Mouse (Mus musculus): ENCODE measurements around the gene Rmnd1. TPM values are rescaled to one million over a fixed set of nuclear protein-coding genes. Genes with fewer than 3 reads are reported as not detected.

Gene Rmnd1
- total RNA-seq, 2 experiments from 2014 or later, result 38.2 to 39.9 TPM

DNA sequence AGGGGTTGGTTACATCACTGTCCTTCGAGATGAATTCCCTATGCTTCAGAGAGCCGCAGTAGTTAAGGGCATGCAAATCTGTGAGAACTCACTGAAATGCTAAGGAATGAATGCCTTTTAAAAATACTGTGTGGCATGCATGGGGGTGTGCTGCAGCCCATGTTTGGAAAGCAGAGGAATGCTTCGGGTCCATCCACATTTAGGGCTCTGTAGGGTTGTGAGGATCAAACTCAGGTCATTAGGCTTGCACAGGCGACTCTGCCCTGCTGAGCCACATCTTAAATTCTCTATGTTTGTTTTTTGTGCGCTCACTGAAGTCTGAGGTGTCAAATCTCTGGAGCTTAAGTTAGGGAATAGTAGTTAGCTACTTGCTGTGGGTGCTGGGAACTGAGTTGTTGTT is 41.1 kb downstream of the Rmnd1 start:
- DNase-seq, result no peak

DNA sequence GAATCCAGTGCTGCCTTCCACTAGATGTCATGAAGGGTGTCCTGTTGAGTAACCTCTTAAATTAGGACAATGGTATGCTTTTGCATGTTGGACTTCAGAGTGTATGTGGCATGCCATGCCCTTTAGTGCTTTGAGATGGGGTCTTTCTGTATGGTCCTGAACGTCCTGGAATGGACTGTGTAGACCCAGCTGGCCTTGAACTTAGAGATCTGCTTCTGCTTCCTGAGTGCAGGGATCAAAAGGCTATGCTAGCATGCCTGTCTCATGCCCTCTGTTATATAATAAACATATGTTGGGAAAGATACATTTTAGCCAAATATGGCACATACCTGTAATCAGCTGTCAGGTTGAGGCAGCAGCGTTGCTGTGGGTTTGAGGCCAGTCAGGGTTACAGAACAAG is 41.6 kb downstream of the Rmnd1 start:
- DNase-seq, result no peak

DNA sequence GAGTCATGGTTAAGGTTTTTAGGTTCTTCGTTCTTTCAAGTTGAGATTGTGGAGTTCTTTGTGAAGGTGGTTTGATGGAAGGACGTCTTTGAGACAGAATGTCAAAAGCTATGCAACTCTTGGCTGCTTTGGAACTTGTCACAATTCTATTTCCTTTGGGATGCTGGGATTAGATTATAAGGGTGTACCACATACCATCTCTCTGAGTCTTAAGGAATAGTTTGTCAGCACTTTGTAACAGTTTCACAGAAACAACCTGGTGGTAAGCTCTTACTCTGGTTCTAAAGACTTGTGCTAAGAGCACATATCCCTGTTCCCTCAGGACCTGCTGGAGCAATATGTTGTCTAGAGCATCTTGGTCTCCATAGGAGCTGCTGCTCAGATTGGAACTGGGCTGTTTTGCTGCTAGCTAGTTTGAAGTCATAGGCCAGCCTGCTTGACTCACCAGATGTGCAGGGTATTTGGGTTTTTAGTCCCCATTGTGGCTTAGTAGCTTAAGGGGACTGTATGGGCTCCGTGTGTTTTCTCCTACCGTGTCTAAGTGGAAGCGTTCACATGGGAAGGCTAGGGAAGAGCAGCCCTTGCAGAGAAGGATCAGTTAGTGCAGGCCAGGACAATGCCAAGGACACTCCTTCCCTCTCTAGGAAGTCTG is 42.6 kb downstream of the Rmnd1 start:
- no peak for DNase-seq

DNA sequence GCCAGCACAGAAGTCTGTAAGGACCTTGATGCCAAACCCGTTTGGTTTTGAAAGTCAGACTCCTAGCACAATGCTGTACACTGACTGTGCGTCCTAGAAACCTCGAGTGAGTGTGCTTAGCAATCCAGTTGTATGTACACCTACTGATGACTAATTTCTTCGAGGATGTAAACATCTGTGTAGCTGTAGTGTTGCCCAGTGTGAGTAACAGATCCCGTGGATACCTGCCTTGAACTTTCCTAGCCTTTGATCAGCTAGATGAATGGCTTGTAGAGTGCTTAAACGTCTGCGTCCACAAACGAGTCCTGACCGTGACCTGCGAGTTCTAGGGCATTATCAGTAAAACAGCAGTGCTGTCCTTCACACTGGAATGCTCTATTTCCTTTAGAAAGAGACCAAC is 43.2 kb downstream of the Rmnd1 start:
- DNase-seq, result no peak

DNA sequence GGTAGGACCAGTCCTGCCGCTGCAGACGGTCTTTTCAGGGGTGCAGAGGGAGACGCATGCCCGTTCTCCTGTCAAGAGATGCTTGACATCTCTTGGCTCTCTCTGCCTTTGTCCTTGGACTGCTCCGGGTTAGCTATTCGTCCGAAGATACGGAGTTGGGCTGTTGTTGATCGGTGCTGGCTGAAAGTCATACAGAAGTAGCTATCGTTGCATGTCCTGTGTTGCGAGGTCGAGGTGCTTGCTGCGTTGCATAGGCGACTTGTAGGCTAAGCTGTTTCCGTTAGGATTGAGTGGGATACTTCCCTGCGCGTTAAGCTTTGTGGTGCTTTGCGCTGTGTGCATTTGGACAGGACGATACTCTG is 43.8 kb downstream of the Rmnd1 start:
- peak; percentile 11 for DNase-seq

DNA sequence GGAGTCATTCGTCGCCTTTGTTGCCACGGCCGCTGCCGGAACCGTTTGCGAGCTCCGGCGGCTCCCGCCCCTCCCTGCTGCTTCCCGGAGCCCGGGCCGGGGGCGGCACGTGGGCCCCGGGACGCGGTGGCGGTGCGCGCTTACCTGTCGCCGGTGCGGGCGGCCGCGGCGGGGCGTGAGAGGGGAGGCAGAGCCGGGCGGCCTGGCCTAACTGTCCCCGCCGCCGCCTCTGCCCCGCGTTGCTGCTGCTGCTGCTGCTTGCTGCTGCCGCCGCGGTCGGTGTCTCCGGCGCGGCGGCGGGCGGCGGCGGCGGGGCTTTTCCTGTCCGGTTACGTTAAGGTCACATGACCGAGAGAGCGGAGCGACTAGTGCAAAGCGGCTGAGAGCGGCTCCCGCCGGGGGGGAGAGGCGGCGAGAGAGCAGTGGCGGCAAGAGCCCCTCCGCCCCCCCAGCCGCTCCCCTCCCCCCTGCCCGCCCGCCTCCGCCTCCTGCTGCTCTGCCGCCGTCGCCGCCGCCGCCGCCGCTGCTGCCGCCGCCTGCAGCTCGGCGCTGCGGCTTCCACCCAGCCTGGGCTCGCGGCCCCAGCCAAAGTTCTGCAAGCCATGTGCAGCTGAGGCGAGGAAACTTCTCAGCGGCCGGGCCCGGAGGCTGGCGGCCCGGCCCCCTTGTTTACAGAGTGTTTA is 44.3 kb downstream of the Rmnd1 start, which contains the start of gene Zbtb2:
TSS of gene Zbtb2 (minus strand) at position 408 of the 683 bp plus-strand sequence.
- DNase-seq, result peak; percentile 67

DNA sequence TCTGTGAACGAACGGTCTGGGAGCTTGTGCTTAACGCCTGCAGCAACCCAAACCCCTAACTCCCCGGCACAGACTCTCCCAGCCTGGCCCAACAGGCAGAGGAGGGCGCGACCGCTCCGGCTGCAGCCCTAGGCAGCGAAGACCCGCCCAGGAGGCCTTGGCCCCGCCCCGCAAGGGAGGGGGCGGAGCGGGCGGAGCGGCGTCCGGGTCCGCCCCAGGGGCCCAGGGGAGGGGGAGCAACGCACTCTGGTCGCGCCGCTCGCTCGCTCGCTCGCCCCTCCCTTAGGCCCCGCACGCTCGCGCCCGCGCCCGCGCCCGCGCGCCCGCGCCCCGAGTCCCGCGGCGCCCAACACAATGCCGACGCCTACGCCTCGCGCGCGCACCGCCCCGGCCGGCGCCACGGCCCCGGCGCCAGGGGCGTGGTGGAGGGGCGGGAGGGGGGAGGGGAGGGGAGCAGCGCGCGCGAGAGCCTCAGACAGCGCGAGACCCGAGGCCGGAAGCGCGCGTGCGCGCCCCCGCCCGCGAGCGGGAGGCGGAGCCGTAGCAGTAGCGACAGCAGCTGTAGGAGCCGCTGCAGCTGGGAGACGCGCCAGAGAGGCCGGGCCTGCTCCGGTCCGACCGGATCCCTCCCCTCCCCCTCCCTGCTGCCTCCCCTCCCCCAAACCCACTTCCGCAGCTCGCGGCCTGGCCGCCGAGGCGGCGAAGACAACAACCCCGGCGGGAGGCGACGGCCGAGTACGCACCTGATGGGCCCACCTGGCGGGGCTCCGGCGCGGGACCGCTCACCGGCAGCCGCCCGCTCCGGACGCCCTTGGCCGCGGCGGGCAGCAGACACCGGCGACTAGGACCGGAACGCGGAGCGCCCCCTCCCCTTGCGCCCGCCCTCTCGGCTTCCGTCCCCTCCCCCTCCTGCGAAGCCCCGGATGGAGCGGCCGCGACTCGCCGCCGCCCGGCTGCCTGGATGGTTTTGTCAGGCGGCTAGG is 45.3 kb downstream of the Rmnd1 start:
- DNase-seq, result peak; percentile 97

DNA sequence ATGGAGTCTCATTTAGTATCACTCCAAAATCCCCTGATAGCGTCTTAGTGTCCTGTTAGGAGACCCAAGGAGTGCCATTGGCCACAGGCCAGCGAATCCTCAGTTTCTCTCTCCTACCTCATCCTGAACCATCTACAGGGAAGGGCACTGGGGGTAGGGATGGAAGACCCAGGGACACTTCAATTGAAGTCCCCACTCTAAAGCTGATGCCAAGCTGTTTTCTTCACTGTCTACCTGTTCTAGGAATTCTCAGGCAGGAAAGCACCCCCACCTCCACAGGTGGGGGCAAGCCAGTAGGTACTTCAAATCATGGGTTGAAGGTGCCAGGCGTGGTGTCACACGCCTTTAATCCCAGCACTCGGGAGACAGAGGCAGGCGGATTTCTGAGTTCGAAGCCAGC is 47.9 kb downstream of the Rmnd1 start:
- DNase-seq, result no peak

DNA sequence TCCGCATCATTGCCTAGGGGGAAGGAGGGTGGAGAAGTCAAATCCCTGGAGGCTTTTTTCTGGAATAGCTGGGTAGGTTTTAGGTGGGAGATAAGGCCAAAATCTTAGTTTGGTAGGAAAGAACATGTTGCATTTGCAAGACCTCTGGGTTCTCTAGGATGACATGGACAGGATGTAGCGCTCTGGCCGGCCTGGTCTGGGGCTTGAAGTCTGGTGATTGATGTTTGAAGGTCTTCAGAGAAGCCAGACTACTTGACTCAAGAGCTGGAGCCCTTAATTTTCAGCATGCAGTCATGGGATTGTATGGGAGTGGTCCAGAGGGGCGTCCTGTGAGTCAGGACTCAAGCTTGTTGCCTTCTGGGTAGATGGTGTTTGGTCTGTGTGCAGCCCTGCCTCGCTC is 51.4 kb downstream of the Rmnd1 start:
- no peak for DNase-seq

DNA sequence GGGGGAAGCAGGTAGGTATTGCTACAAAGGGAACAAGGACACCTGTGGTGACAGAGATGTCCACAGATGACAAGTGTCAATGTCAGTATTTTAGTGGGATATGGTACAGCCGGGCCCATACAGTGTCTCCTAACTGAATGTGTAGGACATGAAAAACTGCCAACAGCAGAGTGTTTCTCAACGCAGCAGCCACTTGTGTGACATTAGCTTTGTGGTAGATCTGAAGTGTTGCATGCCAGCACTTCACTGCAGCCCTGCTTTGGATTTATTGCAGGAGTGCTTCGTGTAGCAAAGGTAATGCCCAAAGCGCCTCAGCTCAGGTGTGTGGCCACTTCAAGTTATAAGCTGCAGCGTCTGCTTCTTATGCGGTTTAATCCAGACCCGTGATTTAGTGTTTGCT is 55.3 kb downstream of the Rmnd1 start:
- DNase-seq, result no peak

DNA sequence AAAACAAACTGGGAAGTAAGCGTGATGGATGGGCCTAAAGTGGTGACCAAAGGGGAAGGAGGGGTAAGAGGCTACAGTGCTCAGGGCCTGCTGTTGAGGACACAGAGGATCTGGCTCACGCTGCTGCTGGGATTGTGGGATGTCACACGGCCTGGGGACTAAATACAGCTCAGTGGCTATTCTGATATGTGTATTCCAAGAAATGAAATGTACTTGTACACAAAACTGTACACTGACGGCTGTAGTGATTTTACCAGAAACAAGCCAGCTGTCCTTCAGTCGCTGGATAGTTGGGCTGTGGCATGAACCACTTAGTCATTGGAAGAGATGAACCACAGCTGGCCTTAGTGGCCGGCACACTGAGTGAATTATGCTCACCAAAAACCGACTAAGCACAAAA is 55.7 kb downstream of the Rmnd1 start:
- DNase-seq, result no peak

DNA sequence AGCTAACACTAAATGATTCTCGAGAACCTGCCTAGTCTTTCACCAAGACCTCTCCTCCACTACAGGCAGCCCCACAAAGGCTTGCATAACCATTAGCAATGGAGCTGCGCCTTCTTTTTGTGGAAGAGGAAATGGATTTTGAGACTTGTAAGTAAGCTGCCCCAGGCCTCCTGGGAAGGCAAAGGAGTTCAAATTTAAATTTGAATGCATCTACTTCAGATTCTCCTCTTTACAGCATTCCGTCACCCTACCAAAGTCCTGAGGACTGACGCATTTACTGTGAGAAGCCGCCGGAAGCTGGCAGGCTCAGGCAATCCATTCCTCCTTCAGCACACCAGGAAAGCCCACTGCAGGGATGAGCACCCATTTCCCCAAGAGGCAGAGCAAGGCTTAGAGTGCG is 56.9 kb downstream of the Rmnd1 start:
- DNase-seq, result no peak

DNA sequence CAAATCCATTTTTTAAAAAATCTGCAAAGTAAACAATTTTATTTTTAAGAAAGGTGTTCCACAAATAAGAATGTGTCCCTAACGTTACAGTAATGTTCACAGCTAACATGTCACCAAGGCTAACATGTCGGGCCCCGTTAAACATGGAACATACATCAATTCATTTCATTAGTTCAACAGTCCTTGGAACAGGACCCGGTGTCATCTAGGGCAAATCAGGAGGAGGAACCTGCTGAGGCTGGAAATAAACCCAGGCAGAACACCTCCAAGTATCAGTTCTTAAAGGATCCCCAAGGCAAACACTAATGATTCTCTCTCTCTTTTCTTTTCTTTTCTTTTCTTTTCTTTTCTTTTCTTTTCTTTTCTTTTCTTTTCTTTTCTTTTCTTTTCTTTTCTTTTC is 57.5 kb downstream of the Rmnd1 start:
- no peak for DNase-seq

DNA sequence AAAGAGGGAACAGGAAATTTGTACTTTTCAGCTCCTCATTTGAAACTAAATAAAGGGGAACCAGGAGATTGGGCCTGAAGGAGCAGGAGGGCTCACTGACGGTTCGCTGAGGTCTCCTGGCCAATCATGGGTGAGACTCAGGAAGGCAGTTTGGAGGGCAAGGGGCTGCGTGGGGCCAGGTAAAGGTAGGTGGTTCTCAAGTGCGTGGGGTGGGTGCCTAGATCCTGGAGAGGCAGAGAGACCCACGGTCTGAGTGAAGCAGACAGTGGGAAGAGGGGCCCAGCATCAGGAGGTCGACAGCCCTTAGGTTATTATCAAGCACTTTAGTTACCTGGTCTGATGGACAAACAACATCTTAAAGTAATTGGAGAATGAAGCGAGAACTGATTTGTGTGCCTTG is 57.9 kb downstream of the Rmnd1 start:
- DNase-seq, result no peak

DNA sequence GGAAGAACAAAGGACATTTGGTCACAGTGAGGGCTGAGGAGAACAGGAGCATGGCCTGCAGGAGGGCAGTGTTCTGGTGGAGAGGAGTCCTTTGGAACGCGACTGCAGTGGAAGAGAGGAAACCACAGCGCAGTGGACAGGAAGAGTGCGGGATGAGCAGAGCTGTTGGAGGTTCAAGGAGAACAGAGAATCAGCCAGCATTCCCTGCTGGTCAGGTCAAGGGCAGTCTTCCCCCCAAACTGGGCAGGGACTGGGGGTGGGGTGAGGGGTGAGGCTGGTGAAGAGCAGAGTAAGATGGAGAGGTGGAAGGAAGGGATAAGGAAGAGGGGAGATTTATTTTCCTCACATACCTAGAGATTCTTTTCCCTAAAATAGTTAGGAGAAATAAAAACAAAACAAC is 58.6 kb downstream of the Rmnd1 start:
- no peak for DNase-seq

DNA sequence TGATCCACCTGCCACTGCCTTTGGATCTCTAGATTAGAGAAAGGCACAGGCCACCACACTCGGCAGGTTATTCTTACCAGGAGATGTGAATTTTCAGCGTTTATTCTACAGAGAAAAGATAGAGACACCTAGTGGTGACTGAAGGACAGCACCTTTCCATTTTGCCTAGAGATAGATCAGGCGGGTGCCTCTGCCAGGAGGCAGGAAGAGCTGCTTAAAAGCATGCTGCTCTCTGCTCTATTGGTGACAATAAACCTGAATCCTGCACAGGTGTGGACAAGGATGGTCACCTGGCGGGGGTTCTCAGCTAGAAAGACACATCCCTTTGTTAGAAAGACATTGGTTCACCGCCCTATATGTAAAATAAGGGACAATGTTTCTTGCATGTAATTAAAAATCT is 60.2 kb downstream of the Rmnd1 start:
- no peak for DNase-seq

DNA sequence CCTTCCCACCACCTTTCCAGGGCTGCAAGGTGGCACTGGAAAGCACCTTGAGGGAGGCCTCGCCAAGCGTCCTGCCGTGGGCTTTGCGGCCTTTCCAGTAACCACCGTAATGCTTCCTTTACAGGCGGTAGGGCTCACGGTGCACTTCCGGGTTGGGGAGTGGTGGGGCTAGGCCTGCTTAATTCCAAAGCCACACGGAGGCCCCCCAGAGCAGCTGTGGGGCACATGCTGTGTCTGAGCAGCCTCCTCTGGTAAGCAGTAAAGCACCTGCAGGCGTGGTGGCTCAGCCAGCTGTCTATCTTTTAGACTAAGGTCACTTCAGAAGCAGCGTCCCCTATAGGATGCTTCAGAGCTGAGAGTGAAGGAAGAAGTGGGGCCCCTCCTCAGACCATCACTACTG is 62.1 kb downstream of the Rmnd1 start:
- no peak for DNase-seq

DNA sequence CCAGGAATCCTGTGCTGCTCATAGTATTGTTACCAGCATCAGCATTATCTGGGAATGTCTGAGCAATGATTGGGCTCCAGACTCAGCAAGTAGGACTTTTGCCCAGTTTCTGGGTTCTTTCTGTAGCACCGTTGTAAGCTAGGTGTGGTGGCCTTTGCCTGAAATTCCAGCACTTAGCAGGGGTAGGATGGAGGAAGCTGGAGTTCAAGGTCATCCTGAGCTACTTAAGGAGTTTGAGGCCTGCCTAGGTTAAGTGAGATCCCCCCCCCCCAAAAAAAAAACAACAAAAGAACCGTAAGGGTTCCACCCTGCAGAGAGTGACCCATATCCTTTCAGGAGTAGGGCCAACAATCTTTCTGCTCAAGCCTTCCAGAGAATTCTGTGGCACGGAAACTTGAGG is 67.6 kb downstream of the Rmnd1 start:
- DNase-seq, result no peak

DNA sequence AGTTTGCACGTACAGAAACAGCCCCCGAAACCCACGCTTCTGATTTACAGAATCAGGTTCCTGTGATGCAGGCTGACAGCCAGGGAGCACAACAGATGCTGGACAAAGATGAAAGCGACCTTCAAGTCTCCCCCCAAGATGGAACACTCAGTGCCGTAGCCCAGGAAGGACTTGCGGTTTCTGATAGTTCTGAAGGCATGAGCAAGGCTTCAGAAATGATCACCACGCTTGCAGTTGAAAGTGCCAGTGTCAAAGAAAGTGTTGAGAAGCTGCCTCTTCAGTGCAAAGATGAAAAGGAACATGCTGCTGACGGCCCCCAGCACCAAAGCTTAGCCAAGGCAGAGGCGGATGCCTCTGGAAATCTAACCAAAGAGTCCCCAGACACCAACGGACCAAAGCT is 74.8 kb downstream of the Rmnd1 start:
- DNase-seq, result no peak

DNA sequence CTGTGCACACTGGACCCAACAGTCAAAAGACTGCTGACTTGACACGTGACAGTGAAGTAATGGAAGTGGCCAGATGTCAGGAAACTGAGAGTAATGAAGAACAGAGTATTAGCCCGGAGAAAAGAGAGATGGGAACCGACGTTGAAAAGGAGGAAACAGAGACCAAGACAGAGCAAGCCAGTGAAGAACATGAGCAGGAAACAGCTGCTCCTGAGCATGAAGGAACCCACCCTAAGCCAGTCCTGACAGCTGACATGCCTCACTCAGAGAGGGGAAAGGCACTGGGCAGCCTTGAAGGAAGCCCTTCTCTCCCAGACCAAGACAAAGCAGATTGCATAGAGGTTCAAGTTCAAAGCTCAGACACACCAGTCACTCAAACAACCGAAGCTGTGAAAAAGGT is 75.5 kb downstream of the Rmnd1 start:
- DNase-seq, result no peak

DNA sequence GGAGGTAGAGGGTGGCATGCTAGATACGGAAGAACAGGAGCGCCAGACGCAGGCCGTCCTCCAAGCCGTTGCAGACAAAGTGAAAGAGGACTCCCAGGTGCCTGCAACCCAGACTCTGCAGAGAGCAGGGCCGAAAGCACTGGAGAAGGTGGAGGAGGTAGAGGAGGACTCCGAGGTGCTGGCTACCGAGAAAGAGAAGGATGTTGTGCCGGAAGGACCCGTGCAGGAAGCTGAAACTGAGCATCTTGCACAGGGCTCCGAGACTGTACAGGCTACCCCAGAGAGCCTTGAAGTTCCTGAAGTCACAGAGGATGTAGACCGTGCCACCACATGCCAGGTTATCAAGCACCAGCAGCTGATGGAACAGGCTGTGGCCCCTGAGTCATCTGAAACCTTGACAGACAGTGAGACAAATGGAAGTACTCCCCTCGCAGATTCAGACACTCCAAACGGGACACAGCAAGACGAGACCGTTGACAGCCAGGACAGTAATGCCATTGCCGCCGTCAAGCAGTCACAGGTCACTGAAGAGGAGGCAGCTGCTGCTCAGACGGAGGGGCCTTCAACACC is 76.2 kb downstream of the Rmnd1 start:
- DNase-seq, result no peak

DNA sequence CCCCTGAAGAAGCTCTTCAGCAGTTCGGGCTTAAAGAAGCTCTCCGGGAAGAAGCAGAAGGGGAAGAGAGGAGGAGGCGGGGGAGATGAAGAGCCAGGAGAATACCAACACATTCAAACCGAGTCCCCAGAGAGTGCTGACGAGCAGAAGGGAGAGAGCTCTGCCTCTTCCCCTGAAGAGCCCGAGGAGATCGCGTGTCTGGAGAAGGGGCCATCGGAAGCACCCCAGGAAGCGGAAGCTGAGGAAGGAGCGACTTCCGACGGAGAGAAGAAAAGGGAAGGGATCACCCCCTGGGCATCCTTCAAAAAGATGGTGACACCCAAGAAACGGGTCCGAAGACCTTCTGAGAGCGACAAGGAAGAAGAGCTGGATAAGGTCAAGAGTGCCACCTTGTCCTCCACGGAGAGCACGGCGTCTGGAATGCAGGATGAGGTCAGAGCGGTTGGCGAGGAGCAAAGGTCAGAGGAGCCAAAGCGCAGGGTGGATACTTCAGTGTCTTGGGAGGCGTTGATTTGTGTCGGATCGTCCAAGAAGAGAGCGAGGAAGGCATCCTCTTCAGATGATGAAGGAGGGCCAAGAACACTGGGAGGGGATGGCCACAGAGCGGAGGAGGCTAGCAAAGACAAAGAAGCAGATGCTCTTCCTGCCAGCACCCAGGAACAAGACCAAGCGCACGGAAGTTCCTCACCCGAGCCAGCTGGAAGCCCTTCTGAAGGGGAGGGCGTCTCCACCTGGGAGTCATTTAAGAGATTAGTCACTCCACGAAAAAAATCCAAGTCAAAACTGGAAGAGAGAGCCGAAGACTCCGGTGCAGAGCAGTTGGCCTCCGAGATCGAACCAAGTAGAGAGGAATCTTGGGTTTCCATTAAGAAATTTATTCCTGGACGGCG is 77.6 kb downstream of the Rmnd1 start:
- DNase-seq, result peak; percentile 62
